Mouse (Mus musculus): ENCODE measurements around the gene Gm21773. TPM values are rescaled to one million over a fixed set of nuclear protein-coding genes. Genes with fewer than 3 reads are reported as not detected.
"Not testable (repeated sequence)": the region's sequence is repeated elsewhere in the genome, so short reads cannot be mapped to it uniquely, and the experiment has no call there.

Gm21773 gene
- total RNA-seq (2021): not detected

- DNase-seq; intact Hi-C loops (cut with DNase I): not testable (repeated sequence)
Observed at GRCm38 (mm10) chrY:25309260-25309659, at the start of gene Gm21773. Gene Gm21773 (minus strand): TSS chrY:25309360.
